Mouse (Mus musculus) monocyte, adult 2 months (primary cell): ENCODE results near the gene H2-M5.
"Not testable (repeated sequence)": the region's sequence is repeated elsewhere in the genome, so short reads cannot be mapped to it uniquely, and the experiment has no call there.

ENCODE experiments used
- DNase-seq, 2 experiments: peaks; one replicate each; pipeline ENCODE4 v3.0.0; 2022; ENCODE audit warnings: low spot score in 2 of 2, low read depth in 1 of 2

H2-M5 gene

DNA sequence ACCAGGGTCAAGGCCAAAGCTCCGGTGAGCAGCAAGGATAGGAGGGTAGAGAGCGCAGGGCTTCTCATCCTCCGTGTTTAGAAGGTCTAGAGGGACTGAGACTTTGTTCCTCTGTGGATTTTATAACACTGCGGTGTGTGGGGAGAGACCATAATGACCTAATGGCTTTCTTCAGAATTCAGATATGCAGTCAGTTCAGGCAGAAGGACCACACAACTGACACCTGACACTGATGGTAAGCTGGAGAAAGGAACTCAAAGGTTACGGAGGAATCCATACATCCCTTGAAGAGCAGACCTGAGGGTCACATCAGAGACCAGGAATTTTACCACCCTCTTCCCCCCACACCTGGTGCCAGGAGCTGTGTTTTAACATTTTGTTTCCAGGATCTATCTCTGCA is at the start of gene H2-M5:
TSS of gene H2-M5 (minus strand) at position 101 of the 400 bp plus-strand sequence.
- DNase-seq: no peak

GRCm38 (mm10) chr17:37029162-37029561 is 39.8 kb upstream of the H2-M5 start:
- DNase-seq: no peak

- DNase-seq: peak in 1 of 2 experiments; percentile 26
Measured at GRCm38 (mm10) chr17:37028683-37029120, 39.4 kb upstream of the H2-M5 start.

GRCm38 (mm10) chr17:37028212-37028611 is 38.9 kb upstream of the H2-M5 start:
- no peak for DNase-seq

GRCm38 (mm10) chr17:37027486-37027885 is 38.1 kb upstream of the H2-M5 start:
- DNase-seq: no peak

DNA sequence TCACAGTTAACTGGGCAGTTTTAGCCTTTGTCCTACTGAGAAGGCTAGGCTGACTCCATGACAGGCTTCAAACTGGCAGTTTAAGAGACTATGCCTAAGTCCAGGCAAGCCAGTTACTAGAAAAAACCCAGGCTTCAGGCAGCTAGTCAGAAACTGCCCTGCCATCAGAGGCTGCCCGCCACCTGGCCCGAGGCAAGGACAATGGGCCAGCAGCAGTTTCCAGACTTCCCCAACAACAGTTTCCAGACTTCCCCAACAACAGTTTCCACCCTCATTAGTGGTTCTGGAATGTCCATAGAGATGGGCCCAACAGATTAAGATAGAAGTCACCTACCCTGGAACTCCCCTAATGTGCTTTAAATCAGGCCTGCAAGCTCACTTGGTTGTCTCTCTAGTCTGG is 37.1 kb upstream of the H2-M5 start:
- DNase-seq: no peak

GRCm38 (mm10) chr17:37022628-37023576 is 33.6 kb upstream of the H2-M5 start, which contains the start of gene Mog:
Gene Mog, minus strand, starts transcription at chr17:37023398.
- no peak for DNase-seq

- DNase-seq: not testable (repeated sequence)
Measured at GRCm38 (mm10) chr17:37019242-37019641, 29.9 kb upstream of the H2-M5 start.

GRCm38 (mm10) chr17:37018328-37018727 is 29.0 kb upstream of the H2-M5 start:
- no peak for DNase-seq

- no peak for DNase-seq
Measured at GRCm38 (mm10) chr17:37016333-37016732, 27.0 kb upstream of the H2-M5 start.

DNA sequence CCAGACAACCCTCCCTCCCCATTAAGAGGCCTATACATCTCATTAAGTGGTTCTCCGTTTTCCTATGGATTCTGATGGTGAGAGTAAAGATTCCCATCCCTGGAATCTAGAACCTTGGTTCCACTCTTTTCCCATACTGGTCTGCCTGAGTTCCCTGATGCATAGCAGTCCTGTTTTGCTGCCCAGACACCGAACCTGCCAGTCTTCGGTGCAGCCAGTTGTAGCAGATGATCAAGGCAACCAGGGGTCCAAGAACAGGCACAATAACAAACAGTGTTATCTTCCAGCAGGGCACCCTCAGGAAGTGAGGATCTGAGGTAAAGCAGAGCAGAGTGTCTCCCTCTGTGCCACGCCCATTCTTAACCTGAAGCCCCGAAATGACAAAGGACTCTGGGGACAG is 22.8 kb upstream of the H2-M5 start:
- no peak for DNase-seq

DNA sequence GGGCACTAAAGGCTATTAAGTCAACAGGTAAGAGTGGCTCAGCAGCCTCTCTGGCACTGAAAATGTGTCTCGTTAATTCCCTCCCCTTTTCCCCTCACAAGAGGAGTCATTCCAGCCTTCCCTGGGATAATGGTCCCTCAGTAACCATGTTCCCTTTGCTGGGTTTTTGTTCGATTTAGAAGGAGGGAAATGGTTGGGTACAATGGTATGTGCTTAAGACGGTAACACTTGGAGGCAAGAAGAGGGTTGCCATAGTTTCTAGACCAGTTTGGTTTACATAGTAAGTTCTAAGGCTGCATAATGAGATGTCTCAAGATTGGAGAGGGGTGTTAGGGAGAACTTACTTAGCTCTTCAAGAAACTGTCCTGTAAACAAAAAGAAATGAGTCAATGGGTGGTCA is 22.4 kb upstream of the H2-M5 start:
- DNase-seq: no peak

GRCm38 (mm10) chr17:37009460-37010042 is 20.2 kb upstream of the H2-M5 start:
- DNase-seq: no peak

DNA sequence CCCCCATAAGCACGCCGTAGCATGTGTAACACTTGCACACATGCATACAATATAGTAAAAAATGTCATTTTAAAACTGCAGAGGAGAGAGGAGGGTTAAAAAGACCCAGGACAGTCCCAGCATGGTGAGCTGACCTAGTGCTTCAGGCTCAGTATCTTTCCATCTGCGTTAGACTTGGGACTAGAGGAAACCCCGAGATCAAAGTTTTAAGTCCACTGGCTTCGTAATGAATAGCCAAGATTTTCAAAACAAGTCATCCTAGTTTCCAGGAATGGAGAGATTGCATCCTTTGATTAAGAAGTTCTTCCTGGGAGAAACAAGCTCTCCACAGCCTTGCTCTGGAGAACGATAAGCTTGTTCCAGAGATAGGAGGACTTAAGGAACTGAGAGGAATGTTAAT is 18.8 kb upstream of the H2-M5 start:
- no peak for DNase-seq

DNA sequence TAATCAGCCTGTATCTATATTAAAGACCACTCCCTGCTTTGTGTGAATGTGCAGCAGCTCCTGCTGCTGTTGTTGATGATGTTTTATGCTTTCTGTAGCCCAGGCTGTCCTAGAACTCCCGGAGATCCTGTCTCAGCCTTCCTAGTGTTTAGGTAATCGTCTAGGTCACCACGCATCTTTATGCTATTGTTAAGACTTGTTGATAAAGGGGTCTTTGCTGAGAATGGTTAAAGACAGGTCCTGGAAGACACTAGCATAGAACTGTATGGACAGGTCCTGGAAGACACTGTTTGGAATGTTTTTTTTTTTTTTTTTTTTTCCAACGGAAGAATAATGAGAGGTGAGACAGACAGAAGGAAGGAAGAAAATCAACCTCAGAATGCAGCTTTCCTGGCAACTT is 14.0 kb upstream of the H2-M5 start:
- no peak for DNase-seq

DNA sequence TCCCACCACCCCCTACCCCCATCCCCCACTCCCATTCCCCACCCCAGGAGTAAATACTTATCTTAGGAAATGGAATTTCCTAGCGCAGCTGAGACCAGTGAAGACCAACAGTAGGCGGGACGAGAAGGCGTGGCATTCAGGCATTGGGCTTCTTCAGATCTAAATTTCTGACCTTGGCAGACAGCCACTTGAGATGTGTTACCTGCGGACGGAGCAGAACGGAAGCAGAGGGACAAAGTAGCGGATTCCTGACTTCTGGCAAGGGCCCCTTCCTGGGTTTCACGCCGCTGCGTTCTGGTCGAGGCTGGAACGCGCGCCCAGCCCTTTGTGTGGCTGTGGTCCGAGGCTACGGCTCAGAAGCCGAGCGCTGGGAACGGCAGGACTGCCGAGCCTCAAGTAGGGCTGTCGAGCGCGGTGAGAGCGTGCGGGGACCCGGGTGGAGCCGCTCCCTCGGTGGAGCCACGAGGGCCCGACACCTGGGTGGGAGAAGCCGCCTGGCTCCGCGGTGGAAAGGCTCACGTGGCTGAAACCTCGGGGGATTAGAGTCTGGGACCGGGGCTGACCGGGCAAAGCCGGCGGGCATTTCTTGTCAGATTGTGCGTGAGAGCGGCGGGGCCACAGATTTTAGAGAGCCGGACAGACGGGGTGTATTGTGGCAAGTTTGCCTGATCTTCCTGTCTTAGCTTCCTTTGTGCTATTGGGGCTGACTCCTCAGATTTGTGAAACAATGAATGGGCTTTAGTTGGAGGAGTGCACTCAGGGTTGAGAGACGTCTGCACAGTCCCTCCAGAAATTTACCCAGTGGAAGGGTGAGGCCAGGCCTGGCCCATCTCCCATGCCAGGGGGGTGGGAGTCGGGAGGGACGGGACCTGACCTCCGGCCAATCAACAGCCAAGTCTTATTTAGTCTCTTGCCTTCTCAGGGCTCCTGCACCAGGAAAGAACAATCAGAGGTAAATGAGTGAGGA is 13.3 kb upstream of the H2-M5 start:
- no peak for DNase-seq

GRCm38 (mm10) chr17:37000863-37001262 is 11.5 kb upstream of the H2-M5 start, which contains the start of gene Zfp57:
Gene Zfp57, plus strand, starts transcription at chr17:37001163.
- no peak for DNase-seq

DNA sequence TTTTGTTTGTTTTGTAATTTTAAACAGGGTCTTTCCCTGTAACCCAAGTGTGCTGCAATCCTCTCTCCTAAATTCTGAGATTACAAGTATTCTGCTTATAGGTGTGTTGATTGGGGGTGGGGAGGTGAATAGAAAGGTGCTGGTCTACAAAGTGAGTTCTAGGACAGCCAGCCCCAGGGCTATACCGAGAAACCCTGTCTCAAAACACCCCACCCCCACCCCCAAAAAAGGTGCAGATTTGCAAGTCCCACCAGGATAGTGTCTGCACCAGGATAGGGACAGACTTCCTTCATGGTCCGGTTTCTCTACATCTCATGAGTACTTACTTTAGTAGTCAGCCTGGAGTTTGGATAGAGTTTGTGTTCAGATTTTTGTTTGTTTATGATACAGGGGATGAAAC is 9.1 kb upstream of the H2-M5 start:
- no peak for DNase-seq

DNA sequence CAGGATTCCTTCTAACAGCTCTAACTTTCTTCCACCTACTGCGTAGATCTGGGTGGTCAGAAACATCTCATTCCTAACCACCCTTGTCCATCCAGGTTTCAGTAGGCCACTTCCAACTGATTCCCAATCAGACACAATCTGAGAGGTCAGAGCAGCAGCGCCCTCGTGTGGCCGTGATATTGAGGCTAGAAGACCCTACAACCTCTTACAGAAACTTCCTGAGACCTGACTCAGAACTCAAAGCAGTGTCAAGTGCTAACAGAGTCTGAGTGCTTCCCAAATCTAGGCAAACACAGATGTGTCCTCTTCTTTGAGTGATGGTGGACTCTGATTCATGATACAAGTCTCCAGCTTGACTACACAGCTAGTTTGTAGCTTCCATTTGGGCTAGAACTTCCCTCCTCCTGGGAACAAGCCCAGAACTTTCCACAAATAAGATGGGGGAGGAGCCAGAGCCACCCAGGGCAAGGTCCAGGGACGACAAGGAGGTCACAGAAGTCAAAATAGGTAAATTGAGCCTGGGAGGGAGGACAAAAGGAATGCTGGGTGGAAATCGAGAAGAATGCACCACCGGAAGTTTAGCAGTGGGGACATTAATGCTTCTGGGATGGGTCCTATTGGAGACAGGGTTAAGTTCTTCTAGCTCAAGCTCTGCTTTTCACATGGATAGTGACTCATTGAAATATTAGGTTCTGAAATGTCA is 7.8 kb upstream of the H2-M5 start:
- no peak for DNase-seq

GRCm38 (mm10) chr17:36995448-36995847 is 6.1 kb upstream of the H2-M5 start:
- DNase-seq: no peak
